Mouse (Mus musculus) skeletal muscle tissue, postnatal 0 days (tissue): ENCODE measurements around the gene Atp6v0a1. TPM values are rescaled to one million over a fixed set of nuclear protein-coding genes. Genes with fewer than 3 reads are reported as not detected.

ENCODE experiments used
- microRNA-seq, 2 experiments: library from miRNA; unstranded; fragments of <30 nt; microRNA quantifications; one replicate each; pipeline ENCODE4; 2016
- polyA plus RNA-seq: library from polyadenylated mRNA; unstranded; fragments of >200 nt; fragmentation: Nextera tagmentation; extraction: Ambion mirVana; gene quantifications from 2 replicates; pipeline ENCODE4 v1.2.1, GENCODE M21; 2015

The Atp6v0a1 gene
- 36.1 and 37.8 TPM in 2 replicates for polyA plus RNA-seq

DNA sequence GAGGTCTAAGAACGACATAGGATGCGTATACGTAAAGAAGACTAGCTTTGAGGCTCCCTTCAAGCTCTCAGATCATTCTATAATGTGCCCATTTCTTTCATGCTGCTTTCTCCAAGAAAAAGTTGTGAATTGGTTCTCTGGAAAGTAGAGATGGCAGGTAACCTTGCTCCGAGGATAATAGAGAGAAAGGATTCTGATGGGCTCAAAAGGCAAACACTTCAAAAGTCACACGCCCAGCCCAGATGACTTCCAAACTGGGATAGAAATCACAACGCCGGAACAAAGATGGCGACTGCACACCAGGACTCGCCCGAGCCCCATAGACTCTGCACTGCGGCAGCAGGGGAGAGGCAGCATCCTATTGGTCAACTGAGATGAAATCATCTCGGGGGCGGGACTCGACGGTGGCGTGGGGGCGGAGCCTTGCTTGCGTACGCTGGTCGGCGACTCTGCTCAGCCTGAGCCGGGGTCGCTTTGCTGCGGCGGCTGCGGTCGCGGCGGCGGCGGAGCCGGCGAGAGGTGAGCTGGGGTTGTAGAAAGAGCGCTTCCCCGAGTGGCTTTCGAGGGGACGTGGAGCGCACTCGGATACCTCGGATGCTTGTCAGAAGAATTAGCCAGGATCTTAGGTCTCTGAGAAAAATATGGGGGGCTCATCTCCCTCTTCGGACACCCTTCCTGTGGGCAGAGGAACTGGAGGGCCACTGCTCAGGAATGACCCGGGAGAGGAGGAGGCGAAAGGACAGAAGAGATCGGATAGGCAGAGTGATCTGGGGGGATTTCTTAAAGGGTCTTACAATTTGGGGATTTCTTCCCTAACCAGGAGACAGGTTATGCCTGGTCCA is at the start of gene Atp6v0a1:
Gene Atp6v0a1, plus strand, starts transcription at position 407 of the 842 bp plus-strand sequence.

DNA sequence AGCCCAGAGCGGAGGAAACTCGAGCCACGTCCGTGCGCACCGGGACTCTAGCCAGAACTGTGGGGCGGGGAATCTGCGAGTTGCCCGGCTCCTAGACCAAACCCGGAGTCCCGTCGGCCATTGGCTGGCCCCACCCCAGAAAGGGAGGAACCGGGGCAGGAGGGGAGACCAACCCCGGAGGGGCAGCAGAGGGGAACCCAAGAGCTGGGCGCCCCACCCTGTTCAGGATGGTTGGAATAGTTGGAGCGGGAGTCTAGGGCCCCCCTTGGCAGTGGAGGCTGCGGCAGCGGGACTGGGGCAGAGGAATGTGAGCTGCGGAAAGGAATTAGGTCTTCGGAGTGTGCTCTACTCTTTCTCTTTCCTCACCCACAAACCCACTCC is 38.7 kb upstream of the Atp6v0a1 start, which contains the start of gene Cavin1:
Gene Cavin1, minus strand, starts transcription at position 331 of the 381 bp plus-strand sequence.

DNA sequence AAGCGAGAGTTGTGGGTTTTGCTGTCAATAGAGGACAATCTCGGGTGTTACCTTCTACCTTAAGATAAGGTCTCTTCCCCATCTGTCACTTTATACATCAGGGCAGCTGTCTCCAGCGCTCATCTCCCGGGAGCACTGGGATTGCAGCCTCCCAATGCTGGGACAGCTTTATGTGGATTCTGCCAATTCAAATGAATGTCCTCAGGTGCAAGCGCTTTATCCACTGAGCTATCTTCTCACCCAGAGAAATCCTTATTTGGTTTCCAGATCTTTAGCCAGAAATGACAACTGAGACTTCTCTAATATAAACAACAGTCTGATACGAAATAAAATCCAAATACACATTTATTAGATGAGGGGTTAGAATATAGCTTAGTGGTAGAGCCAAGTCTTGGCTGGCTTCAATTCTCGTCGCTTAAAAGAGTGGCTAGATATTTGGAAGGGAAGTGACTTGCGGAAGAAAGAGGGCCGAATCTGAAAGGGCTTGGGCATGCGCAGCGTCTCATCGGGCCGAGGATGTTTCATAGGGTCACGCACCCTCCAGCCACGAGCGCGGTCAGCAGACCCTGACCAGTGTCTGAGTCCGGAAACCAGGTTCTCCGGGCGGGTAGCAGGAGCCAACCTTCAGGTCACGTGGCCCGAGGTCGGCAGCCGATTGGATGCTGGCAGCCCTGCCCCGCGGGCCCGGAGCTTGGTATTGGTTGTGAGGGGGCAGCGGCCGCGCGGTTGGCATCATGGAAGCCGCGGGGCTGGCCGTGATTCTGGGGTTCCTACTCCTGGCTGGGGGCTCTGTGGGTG is 60.3 kb downstream of the Atp6v0a1 start, which contains the start of gene Naglu:
Gene Naglu, plus strand, starts transcription at position 622 of the 798 bp plus-strand sequence.

DNA sequence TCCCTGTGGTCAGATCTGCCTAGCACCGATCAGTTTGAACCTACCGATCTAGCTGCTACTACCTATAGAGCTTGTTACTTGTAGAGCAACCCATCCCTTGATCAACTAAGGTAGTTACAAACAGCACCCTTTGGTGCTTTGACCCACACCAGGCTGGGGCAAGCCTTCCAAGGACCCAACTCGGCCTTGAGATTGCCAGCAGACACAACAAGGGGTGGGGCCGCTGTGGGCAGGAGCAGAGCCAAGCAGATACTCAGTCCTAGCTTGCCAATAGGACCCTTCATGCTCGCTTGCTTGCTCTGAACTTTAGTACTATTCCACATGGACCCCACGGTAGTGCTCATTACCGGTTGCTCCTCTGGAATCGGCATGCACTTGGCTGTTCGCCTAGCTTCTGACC is 68.9 kb downstream of the Atp6v0a1 start, which contains the start of gene Hsd17b1:
Gene Hsd17b1, plus strand, starts transcription at position 291 of the 400 bp plus-strand sequence.

DNA sequence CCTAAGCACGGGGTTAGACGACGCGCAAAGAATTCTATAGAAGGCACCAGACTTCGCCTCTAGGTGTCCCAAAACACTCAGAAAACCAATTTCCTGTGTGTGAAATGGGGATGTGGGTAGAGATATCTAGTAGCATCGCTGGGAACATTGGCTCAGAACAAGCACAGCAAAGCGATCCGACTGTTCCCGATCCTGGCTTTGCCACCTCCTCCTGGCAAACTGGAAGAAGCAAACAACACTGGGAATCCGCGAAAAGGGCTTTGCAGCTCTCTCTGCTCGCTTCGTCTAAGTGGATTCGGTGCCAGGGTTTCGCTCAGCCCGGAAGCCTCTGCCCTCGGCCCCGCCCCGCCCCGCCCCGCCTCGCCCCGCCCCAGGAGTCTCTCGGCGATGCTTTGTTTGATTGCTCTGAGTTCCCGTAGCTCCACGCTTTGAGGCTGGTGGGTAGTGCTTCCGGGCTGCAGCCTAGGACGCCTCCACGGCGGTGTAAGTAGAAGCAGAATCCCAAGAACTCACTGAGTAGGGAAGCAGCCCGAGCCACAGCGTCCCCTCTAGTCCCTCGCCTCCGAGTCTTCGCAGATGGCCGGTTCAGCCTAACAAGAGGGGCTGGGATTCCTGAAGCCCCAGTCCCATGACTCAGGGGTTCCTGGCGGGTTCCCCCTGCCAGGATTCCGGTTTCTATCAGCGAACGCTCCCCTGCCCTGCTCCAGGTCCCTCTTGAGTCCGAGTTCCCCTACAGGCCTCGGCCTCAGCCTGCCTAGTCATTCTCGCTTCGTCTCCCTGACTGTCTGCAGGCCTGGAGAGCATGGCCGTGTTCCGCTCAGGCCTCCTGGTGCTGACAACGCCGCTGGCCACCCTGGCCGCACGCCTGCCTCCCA is 73.2 kb downstream of the Atp6v0a1 start, which contains the start of gene Coasy:
Gene Coasy, plus strand, starts transcription at position 358 of the 875 bp plus-strand sequence.

DNA sequence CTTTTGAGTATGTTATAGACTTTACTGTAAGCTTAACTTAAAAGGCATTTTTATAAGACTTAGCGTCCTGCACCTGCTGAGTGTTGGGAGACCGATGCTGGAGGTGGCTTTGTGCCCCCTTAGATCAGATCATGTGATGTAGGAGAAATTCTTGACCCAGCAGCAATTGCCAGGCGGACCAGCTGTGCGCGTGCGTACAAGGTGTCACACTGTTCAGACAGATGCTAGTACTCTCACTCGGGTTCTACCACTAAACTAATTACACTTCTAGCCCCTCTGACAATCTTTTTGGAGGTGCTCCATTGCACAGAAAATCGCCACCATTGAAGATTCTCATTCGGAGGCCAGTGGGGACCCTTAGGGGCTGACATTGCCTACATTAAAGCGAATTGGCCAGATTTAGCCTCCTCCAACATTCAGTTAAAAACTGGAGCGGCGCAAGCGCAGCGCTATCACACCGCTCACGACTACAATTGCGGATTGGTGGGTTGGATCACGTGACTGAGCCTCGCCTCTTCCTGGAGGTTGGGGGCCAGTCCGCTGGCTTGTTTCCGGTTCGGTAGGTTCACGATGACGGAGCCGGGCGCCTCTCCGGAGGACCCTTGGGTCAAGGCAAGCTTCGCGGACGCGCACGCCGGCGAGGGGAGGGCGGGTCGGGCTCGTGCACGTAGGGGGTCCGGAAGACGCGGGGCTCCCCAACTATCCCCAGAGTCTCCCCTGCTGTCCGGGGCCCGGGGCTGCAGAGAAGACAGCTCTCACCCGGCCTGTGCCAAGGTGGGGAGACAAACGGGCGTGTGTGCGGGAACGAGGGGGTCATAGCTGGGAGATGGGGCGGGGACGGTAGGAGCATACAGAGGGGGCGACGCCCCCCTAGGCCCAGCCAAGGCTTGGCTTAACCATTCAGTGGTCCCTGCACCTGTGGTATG is 77.8 kb downstream of the Atp6v0a1 start, which contains the start of gene Mlx:
Gene Mlx, plus strand, starts transcription at position 522 of the 926 bp plus-strand sequence.

DNA sequence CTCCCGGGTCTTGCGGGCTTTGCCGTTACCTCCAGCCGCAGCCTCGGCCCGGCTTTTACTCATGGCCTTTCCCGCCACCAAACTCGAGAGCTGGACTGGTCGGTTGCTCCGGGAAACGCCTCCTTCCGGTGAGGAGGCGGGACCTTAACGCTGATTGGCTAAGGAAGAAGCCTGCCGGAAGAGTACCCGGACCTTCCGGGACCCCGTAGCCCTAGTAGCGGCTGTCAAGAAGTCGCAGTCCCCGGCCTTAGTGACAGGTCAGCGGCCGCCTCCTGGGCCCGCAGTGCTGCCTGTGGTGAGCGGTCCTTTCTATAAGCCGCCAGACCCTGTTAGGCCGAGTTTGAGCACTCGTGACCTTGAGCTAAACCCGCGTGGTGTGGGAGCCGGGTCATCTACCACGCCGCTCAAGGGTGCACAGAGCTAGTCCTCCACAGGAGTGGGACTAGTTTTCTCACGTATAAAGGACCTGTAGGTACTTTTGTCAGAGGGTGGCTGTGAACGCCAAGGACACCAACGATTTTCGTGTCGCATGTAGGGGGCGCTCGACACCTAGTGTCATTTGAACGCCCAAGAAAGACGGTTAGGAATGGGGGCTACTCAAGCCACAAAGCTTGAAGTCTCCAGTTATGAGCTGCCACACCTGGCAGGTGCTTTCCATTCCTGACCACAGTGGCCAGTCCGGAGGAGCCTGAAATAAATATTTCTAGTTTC is 86.2 kb downstream of the Atp6v0a1 start, which contains the start of gene Psmc3ip:
Gene Psmc3ip, minus strand, starts transcription at position 123 of the 711 bp plus-strand sequence.

Small RNAs within 50 kb of the gene (microRNA-seq; reads per million reads assigned to microRNA genes)
- 2.3 to 2.4 reads per million in 2 experiments for gene Mir6928

Other genes with a start within 250 kb of the Atp6v0a1 start
- gene Kcnh4, start 249.5 kb upstream of the Atp6v0a1 start, polyA plus RNA-seq, result 0.04 TPM in 1 of 2 replicates, not detected in the other
- gene Hcrt, start 246.5 kb upstream of the Atp6v0a1 start, polyA plus RNA-seq, result 0.36 TPM in 1 of 2 replicates, not detected in the other
- 5.0 and 5.9 TPM in 2 replicates for gene Ghdc, start 238.5 kb upstream of the Atp6v0a1 start, polyA plus RNA-seq
- 36.5 and 40.3 TPM in 2 replicates for gene Stat5b, start 158.7 kb upstream of the Atp6v0a1 start, polyA plus RNA-seq
- 25.2 and 26.7 TPM in 2 replicates for gene Stat5a, start 150.1 kb upstream of the Atp6v0a1 start, polyA plus RNA-seq
- 62.7 and 67.5 TPM in 2 replicates for gene Stat3, start 69.9 kb upstream of the Atp6v0a1 start, polyA plus RNA-seq
- gene Cavin1, start 38.6 kb upstream of the Atp6v0a1 start, polyA plus RNA-seq, result 419 and 508 TPM in 2 replicates
- gene Naglu, start 60.6 kb downstream of the Atp6v0a1 start, polyA plus RNA-seq, result 8.8 and 11.4 TPM in 2 replicates
- not detected in 2 replicates for gene Hsd17b1, start 69.0 kb downstream of the Atp6v0a1 start, polyA plus RNA-seq
- 15.5 and 25.7 TPM in 2 replicates for gene Coasy, start 73.1 kb downstream of the Atp6v0a1 start, polyA plus RNA-seq
- 21.8 and 26.3 TPM in 2 replicates for gene Mlx, start 77.8 kb downstream of the Atp6v0a1 start, polyA plus RNA-seq
- 5.7 and 7.6 TPM in 2 replicates for gene Psmc3ip, start 86.0 kb downstream of the Atp6v0a1 start, polyA plus RNA-seq
- gene Retreg3, start 110.4 kb downstream of the Atp6v0a1 start, polyA plus RNA-seq, result 14.9 TPM in 2 replicates
- 26.9 and 31.9 TPM in 2 replicates for gene Tubg1, start 110.5 kb downstream of the Atp6v0a1 start, polyA plus RNA-seq
- 2.2 and 2.7 TPM in 2 replicates for gene Tubg2, start 146.5 kb downstream of the Atp6v0a1 start, polyA plus RNA-seq
- 0.50 and 0.59 TPM in 2 replicates for gene Cntnap1, start 161.1 kb downstream of the Atp6v0a1 start, polyA plus RNA-seq
- 16.0 and 20.6 TPM in 2 replicates for gene Plekhh3, start 161.9 kb downstream of the Atp6v0a1 start, polyA plus RNA-seq
- gene Ccr10, start 166.0 kb downstream of the Atp6v0a1 start, polyA plus RNA-seq, result 0.32 and 0.35 TPM in 2 replicates
- gene Ezh1, start 217.0 kb downstream of the Atp6v0a1 start, polyA plus RNA-seq, result 10.7 and 14.2 TPM in 2 replicates
- gene Ramp2, start 236.6 kb downstream of the Atp6v0a1 start, polyA plus RNA-seq, result 98.1 and 102 TPM in 2 replicates
- 54.8 and 66.6 TPM in 2 replicates for gene Vps25, start 244.3 kb downstream of the Atp6v0a1 start, polyA plus RNA-seq